Mouse (Mus musculus): ENCODE measurements at regions not wholly inside any gene's neighbourhood (a gene's known extent, or its start where the extent isn't known, plus 50 kb on each side); places are given as distances from the start of the nearest gene placed in this dataset.

DNA sequence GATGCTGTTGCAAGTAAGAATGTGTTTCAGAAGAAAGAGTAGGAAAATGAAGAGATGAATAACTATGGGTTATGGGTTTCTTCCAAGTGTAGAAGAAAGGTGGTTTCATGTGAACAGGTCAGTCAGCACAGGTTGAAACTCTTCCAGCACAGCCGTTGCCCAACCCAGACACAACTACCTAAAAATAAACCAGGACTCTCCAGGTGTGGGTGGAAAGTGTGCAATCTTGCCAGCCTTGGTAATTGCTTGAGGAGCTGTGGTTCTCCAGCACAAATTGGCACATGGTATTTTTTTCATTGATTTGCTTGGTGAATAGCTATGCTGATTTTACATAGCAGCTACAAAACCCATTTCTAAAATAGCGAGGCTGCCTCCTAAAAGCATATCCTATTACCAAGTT lies 116.6 kb downstream of the Cartpt start:
- H3K4me1 ChIP-seq (ENCODE audit: control insufficient read depth, insufficient read depth, low read length) = peaks cover 3% of the 10 kb centered on the region
- H3K4me3 ChIP-seq (ENCODE audit: insufficient read depth, low read length) = no peak overlapping the region
- no peak for TF ChIP-seq POLR2A (IDR thresholded peaks at IDR 0.05; ENCODE audit: extremely low read depth, insufficient read depth, low read length)
- TF ChIP-seq CTCF (IDR thresholded peaks at IDR 0.05; ENCODE audit: extremely low read depth, insufficient read depth, low read length) = no peak
- no peak overlapping the region for H3K27ac ChIP-seq (ENCODE audit: insufficient read depth, low read length)

DNA sequence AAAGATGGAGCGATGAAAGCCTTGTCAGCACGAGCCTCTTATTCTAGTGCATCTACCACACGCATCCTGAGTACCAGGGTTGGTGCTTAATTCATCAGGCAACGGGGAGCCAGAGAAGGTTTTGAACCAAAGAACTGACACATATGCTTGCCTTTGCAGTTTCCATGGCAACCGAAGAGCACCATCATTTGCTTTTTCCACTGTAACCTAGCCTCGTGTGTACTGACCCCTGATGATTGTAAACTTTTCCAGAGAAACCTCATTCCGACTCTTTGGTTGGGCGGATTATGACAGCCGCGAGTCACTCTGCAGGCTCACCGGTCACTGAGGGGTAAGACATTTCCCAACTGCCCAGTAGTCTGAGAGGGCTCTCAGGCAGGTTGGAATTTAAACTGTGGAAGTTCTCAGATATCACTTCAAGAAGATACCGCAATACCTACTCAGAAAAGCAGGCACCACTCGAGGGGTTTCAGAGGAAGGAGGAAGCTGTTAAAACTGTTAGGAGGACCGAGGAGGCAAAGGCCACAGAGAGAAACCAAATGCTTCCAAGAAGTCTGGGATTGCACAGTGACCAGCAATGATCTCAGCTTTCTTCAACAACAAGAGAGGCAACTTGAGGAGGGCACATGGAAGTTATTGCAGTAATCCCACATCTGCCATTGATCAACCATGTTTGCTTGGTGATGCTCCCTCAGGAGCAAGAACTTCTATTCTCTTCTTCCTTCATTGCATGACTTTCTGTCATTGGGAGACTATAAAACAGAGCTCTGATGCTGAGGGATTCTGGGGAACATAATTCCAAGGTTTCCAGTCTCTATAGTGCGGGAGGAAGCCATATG lies 117.8 kb downstream of the Cartpt start:
- Histone ChIP-seq H3K27ac (ENCODE audit: insufficient read depth, low read length) (no peak overlapping the region), H3K4me1 (ENCODE audit: control insufficient read depth, insufficient read depth, low read length) (peaks cover 3% of the 10 kb centered on the region), H3K4me3 (ENCODE audit: insufficient read depth, low read length) (no peak overlapping the region)
- TF ChIP-seq POLR2A (IDR thresholded peaks at IDR 0.05; ENCODE audit: extremely low read depth, insufficient read depth, low read length) (no peak), CTCF (IDR thresholded peaks at IDR 0.05; ENCODE audit: extremely low read depth, insufficient read depth, low read length) (no peak)

DNA sequence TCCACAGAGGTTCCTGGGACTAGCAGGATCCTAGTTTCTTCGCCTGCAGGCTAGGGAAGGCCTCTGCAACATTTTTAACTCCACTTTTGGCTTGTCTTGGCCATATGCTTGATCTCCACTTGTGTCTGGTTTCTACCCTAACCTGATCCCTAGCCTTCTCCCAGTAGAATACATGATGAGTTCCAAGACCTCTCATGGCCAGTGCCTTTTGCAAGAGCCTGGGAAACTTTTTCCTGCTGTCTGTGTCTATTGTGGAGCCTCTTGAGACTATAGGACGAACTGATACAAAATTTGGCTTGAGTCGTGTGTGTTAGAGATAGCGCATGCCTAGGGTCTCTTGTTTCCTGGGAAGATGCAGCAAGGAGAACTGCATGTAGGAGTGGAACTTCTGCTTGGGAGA lies 119.3 kb downstream of the Cartpt start:
- H3K4me3 ChIP-seq (ENCODE audit: insufficient read depth, low read length) = no peak overlapping the region
- TF ChIP-seq POLR2A (IDR thresholded peaks at IDR 0.05; ENCODE audit: extremely low read depth, insufficient read depth, low read length) (no peak), CTCF (IDR thresholded peaks at IDR 0.05; ENCODE audit: extremely low read depth, insufficient read depth, low read length) (no peak)
- no peak overlapping the region for H3K27ac ChIP-seq (ENCODE audit: insufficient read depth, low read length)
- H3K4me1 ChIP-seq (ENCODE audit: control insufficient read depth, insufficient read depth, low read length) = peaks cover 3% of the 10 kb centered on the region

DNA sequence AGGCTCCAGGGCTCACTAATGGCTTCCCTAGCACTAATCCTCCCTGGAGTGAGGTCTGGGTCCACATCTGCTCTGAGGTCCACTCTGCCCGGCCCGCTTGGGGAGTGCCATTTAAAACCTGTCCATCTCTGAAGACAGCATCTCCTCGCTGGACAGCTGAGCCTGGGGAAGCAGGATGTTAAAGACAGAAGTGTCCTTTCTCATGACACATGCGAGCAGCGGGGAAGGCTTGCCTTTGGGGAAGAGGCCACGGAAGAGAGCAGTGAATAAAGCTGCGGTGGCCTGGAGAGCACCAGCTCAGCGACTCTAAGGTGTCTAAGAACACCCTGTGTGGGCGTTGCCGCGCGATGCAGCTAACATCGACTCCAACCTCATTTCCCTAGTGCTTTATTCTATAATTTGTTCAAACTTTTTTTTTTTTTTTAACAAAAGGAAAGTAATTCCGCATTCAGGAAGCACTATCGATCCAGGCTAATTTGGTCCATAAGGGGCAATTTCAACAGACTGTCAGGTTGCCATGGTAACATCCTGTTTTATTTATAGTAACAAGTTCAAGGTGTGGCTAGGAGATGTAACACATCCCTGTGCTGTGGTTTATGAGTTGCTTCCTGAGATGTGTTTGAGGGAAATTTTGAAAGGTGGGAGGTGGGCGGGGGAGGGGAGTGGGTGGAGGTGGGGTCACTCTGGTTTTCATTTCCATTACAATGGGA lies 120.0 kb downstream of the Cartpt start:
- no peak for TF ChIP-seq CTCF (IDR thresholded peaks at IDR 0.05; ENCODE audit: extremely low read depth, insufficient read depth, low read length)
- TF ChIP-seq POLR2A (IDR thresholded peaks at IDR 0.05; ENCODE audit: extremely low read depth, insufficient read depth, low read length) = no peak
- Histone ChIP-seq H3K4me1 (ENCODE audit: control insufficient read depth, insufficient read depth, low read length) (peaks cover 3% of the 10 kb centered on the region), H3K4me3 (ENCODE audit: insufficient read depth, low read length) (no peak overlapping the region), H3K27ac (ENCODE audit: insufficient read depth, low read length) (no peak overlapping the region)

DNA sequence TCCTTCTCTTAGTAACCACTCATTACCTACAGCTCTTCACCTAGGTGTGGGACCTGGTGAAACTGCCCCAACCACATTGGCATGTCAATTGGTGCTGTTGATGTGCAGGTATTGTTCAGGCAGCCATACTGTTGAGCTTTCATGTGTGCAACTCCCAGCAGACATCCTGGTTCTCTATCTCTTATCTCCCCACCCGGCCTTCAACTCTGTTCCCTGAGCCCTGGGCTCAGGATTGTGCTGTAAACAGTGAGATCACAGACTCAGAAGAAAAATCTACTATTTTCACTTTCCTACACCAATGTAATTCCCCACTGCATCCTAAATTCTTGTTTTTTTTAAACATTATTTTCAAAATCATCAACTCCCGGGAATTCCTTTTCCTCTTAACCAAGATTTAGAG lies 122.1 kb downstream of the Cartpt start:
- no peak overlapping the region for H3K4me3 ChIP-seq (ENCODE audit: insufficient read depth, low read length)
- H3K27ac ChIP-seq (ENCODE audit: insufficient read depth, low read length) = no peak overlapping the region
- no peak for TF ChIP-seq CTCF (IDR thresholded peaks at IDR 0.05; ENCODE audit: extremely low read depth, insufficient read depth, low read length)
- TF ChIP-seq POLR2A (IDR thresholded peaks at IDR 0.05; ENCODE audit: extremely low read depth, insufficient read depth, low read length) = no peak
- no peaks in the 10 kb centered on the region; the same call in 1 of the 2 replicates for H3K4me1 ChIP-seq (ENCODE audit: control insufficient read depth, insufficient read depth, low read length)

DNA sequence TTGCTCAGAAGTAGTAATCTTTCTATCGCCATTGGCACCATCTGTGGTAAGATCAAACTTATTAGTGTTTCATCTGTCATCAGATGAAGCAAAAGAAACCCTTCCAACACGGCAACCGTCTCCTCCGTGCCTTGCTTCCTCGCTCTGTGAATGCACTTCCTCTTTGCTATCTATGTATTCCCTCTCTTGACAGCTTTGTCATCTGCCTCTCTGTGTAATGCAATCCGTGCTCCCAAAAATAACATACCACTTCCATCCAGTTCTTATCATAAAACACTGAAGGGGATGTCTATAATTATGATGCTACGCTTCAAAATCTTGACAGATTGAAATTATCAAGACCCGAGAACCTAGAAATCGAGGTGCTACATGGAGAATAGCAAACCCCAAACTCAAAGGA lies 123.2 kb downstream of the Cartpt start:
- no peak overlapping the region for H3K27ac ChIP-seq (ENCODE audit: insufficient read depth, low read length)
- H3K4me1 ChIP-seq (ENCODE audit: control insufficient read depth, insufficient read depth, low read length) = no peaks in the 10 kb centered on the region; the same call in 1 of the 2 replicates
- no peak for TF ChIP-seq POLR2A (IDR thresholded peaks at IDR 0.05; ENCODE audit: extremely low read depth, insufficient read depth, low read length)
- TF ChIP-seq CTCF (IDR thresholded peaks at IDR 0.05; ENCODE audit: extremely low read depth, insufficient read depth, low read length) = no peak
- H3K4me3 ChIP-seq (ENCODE audit: insufficient read depth, low read length) = no peak overlapping the region

DNA sequence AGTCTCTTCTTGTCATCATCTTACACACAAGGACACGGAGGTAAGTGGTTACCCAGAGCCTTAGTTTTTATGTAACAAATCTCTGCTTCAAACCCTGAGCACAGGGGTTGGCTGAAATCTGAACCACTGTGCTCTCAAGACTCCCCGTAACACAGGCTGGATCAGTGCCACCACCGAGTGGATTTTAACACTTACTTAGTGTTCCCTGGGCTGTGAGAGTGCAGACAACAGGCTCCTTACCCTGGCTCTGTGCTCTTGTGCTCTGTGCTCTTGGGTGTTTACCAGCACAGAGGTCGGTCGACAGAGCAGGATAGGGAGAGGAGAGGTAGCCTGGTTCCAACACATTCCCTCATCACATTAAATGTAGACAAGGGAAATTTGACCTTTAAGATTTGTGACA lies 134.9 kb downstream of the Cartpt start:
- Histone ChIP-seq H3K27ac (ENCODE audit: insufficient read depth, low read length) (no peak overlapping the region), H3K4me3 (ENCODE audit: insufficient read depth, low read length) (no peak overlapping the region), H3K4me1 (ENCODE audit: control insufficient read depth, insufficient read depth, low read length) (peaks cover 2% of the 10 kb centered on the region; the same call in 1 of the 2 replicates)
- TF ChIP-seq POLR2A (IDR thresholded peaks at IDR 0.05; ENCODE audit: extremely low read depth, insufficient read depth, low read length) (no peak), CTCF (IDR thresholded peaks at IDR 0.05; ENCODE audit: extremely low read depth, insufficient read depth, low read length) (no peak)

DNA sequence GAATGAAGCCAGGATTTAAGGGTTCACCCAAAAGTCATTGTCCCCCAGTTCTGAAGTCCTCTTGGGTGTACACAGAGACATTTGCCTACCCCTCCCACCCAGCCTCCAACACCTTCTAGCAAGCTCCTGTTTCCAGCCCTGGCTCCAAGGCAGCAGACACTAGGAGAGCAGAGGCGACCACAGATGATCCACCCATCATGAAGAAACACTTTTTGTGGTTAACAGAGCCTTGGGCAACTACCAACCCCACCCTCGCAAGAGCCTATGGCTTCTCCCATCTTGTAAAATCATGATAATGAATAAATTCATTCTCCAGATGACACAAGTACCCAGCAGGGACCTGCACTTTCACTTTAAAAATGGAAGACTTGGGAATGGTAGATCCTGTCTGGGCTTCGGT lies 136.1 kb downstream of the Cartpt start:
- TF ChIP-seq CTCF (IDR thresholded peaks at IDR 0.05; ENCODE audit: extremely low read depth, insufficient read depth, low read length) (no peak), POLR2A (IDR thresholded peaks at IDR 0.05; ENCODE audit: extremely low read depth, insufficient read depth, low read length) (no peak)
- Histone ChIP-seq H3K4me1 (ENCODE audit: control insufficient read depth, insufficient read depth, low read length) (peaks cover 2% of the 10 kb centered on the region; the same call in 1 of the 2 replicates), H3K4me3 (ENCODE audit: insufficient read depth, low read length) (no peak overlapping the region), H3K27ac (ENCODE audit: insufficient read depth, low read length) (no peak overlapping the region)

DNA sequence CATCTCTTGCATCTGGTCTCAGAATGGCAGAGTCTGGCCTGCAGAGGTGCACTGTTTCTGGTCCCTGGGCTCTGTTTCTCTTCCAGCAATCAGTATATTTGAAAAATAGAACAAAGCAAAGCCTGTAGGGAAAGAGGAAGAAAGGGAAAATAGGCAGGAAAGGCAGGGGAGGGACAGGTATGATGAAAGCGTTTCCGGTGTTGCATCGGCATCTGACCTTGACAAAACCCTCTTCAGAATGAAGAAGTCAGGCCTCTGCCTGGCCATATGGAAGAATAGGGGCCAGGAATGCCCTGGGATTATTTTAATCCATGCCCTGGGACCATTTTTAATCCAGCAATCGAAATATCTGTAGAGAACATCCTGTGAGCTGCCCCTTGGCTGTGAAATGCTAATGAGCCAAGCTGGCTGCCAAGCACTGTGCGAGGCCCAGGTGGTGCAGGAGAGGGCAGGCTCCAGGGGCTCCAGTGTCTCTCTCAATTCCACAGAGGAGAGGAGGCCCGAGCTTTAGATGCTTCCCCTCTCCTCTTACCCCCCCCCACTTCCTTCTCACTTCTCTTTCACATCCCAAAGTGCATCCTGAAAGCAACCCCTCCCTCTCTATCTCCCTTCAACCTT lies 136.7 kb downstream of the Cartpt start:
- TF ChIP-seq POLR2A (IDR thresholded peaks at IDR 0.05; ENCODE audit: extremely low read depth, insufficient read depth, low read length) (no peak), CTCF (IDR thresholded peaks at IDR 0.05; ENCODE audit: extremely low read depth, insufficient read depth, low read length) (no peak)
- Histone ChIP-seq H3K4me1 (ENCODE audit: control insufficient read depth, insufficient read depth, low read length) (peaks cover 4% of the 10 kb centered on the region; the same call in 1 of the 2 replicates), H3K27ac (ENCODE audit: insufficient read depth, low read length) (no peak overlapping the region), H3K4me3 (ENCODE audit: insufficient read depth, low read length) (no peak overlapping the region)

All from cortical plate, adult 2 months (tissue).